Mouse (Mus musculus) limb, embryonic 13.5 days (tissue): ENCODE data around the gene Car3. TPM values are rescaled to one million over a fixed set of nuclear protein-coding genes. Genes with fewer than 3 reads are reported as not detected.

Experiments used
- ATAC-seq: fragments of 200-750 bp; cut with Nextera tagmentation; 2 replicates; pipeline ENCODE4 v1.8.0; 2017; ENCODE audit warnings: low read depth, moderate number of reproducible peaks, moderate TSS enrichment; ENCODE audit not compliant: low FRiP score
- H3K27ac ChIP-seq: fragments of 300-500 bp; sonication (generic); 2 replicates; pipeline ENCODE4 v1.5.1; 2015; ENCODE audit warnings: inconsistent platforms, mild to moderate bottlenecking, moderate library complexity
- H3K27me3 ChIP-seq: fragments of 300-500 bp; sonication (generic); 2 replicates; pipeline ENCODE4 v1.6.1; 2015; ENCODE audit warnings: mild to moderate bottlenecking, inconsistent platforms
- H3K36me3 ChIP-seq: fragments of 300-500 bp; sonication (generic); 2 replicates; pipeline ENCODE4 v1.6.1; 2015; ENCODE audit warnings: inconsistent platforms, mild to moderate bottlenecking, moderate library complexity
- H3K4me1 ChIP-seq: fragments of 300-500 bp; sonication (generic); 2 replicates; pipeline ENCODE4 v1.6.1; 2015; ENCODE audit warnings: inconsistent platforms
- H3K4me2 ChIP-seq: fragments of 300-500 bp; sonication (generic); replicated peaks from 2 replicates; pipeline ENCODE4 v1.6.1; 2015; ENCODE audit warnings: inconsistent platforms, mild to moderate bottlenecking, moderate library complexity
- H3K4me3 ChIP-seq: fragments of 300-500 bp; sonication (generic); 2 replicates; pipeline ENCODE4 v1.5.1; 2015; ENCODE audit warnings: moderate library complexity, mild to moderate bottlenecking, inconsistent platforms
- H3K9ac ChIP-seq: fragments of 300-500 bp; sonication (generic); 2 replicates; pipeline ENCODE4 v1.6.1; 2015; ENCODE audit warnings: mild to moderate bottlenecking, inconsistent platforms
- H3K9me3 ChIP-seq: fragments of 300-500 bp; sonication (generic); 2 replicates; pipeline ENCODE4 v1.6.1; 2016; ENCODE audit warnings: inconsistent platforms
- WGBS: fragments of 180-500 bp; shearing (Covaris S2); methylation state at CpG from one replicate; pipeline ENCODE4 v1.1.7; 2015; 5-methylcytosine and 5-hydroxymethylcytosine counted together
- polyA plus RNA-seq: library from polyadenylated mRNA; unstranded; fragments of >200 nt; fragmentation: Nextera tagmentation; extraction: Ambion mirVana; gene quantifications from 2 replicates; pipeline ENCODE4 v1.2.1, GENCODE M21; 2015

Gene Car3
- polyA plus RNA-seq, 1 experiment from 2014 or later, result 6.7 TPM

DNA sequence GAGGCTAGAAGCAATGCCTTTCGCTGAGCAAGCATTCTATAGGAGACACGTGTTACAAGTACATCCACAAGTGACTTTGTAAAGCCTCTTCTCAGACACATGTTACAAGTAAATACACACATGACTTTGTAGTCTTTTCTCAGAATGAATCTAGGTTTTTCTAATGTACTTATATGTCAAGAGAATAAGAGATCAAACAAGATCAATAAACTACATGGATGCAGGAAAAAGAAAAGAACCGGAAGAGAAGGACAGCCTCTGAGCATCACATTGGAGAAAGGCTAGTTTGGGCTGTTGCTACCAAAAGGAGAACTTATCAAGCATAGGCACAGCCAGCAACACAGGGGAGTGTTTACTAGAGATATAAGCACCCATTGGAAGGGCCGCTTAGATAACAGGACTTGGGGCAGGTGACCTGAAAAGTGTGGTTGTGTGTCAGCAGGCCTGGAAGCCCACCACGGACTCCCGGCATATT, 15.5 kb downstream of the Car3 start:
- Histone ChIP-seq H3K4me1 (no peaks in the 10 kb centered on the region), H3K27ac (no peak overlapping the region), H3K9me3 (no peaks in the 10 kb centered on the region), H3K9ac (no peak overlapping the region), H3K27me3 (no peaks in the 10 kb centered on the region; the same call in 1 of the 2 replicates), H3K36me3 (no peaks in the 10 kb centered on the region), H3K4me3 (no peak overlapping the region), H3K4me2 (no peak overlapping the region)
- ATAC-seq, result no peak
- 85% methylated on average over 6 of the region's 6 CpGs for WGBS

DNA sequence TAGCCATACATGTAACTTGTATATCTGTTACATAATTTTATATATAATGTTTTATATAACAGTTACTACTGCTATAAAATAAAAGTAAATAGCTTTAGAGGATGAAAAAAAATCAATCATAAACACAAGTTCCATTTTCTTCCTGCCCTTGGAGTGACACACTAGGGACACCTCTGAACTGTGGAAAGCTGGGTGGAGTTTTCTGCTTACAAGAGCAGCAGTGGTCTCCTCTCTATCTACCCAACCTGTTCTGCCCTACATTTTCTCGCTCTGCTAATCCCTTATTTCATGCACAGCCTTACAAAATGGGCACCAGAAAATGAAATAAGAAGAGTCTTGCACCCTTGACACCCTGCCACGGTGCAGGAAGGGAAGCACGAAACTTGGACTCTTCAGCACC, 16.0 kb downstream of the Car3 start:
- no peaks in the 10 kb centered on the region for H3K27me3 ChIP-seq
- no peak for ATAC-seq

GRCm38 (mm10) chr3:14880277-14880676, 17.0 kb downstream of the Car3 start:
- no peak for ATAC-seq
- H3K4me1 ChIP-seq, result no peaks in the 10 kb centered on the region
- 48% methylated on average over 2 of the region's 2 CpGs for WGBS

More for the DNA sequence above, 16.0 kb downstream of the Car3 start:
- Histone ChIP-seq H3K9ac (no peak overlapping the region), H3K9me3 (no peaks in the 10 kb centered on the region), H3K4me1 (no peaks in the 10 kb centered on the region), H3K4me2 (no peak overlapping the region), H3K36me3 (no peaks in the 10 kb centered on the region), H3K4me3 (no peak overlapping the region), H3K27ac (no peak overlapping the region)
- WGBS, result 84% methylated on average over 3 of the region's 3 CpGs

DNA sequence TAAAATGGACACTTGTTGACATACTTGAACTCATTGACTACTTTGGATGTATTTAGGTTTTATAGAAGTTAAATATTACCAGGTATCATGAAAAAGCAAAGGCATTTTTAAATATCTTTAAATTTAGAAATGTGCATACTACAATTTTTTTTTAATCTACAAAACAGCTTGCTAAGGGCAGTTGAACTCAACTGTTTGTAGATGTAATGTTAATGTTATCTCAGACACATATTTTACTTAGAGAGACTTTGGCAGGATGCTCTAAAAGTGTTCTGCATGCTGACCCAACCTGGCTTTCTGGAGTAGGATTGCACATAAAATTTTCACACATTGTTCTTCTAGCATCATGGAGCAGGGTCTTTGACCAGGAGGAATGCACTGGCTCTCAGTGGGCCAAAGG, 18.7 kb downstream of the Car3 start:
- no peak for ATAC-seq
- Histone ChIP-seq H3K4me2 (no peak overlapping the region), H3K27ac (no peak overlapping the region), H3K4me1 (peaks cover 3% of the 10 kb centered on the region; the same call in 1 of the 2 replicates), H3K27me3 (peaks cover 14% of the 10 kb centered on the region), H3K36me3 (no peaks in the 10 kb centered on the region), H3K9ac (no peak overlapping the region), H3K4me3 (no peak overlapping the region), H3K9me3 (no peaks in the 10 kb centered on the region)

More at GRCm38 (mm10) chr3:14880277-14880676, 17.0 kb downstream of the Car3 start:
- H3K36me3 ChIP-seq, result no peaks in the 10 kb centered on the region
- H3K4me3 ChIP-seq, result no peak overlapping the region
- H3K27me3 ChIP-seq, result peaks cover 5% of the 10 kb centered on the region
- H3K27ac ChIP-seq, result no peak overlapping the region
- no peak overlapping the region for H3K4me2 ChIP-seq
- no peak overlapping the region for H3K9ac ChIP-seq
- H3K9me3 ChIP-seq, result no peaks in the 10 kb centered on the region

- Histone ChIP-seq H3K36me3 (no peaks in the 10 kb centered on the region), H3K9ac (no peak overlapping the region), H3K9me3 (no peaks in the 10 kb centered on the region), H3K4me2 (no peak overlapping the region), H3K27ac (no peak overlapping the region), H3K4me3 (no peak overlapping the region), H3K4me1 (peaks cover 5% of the 10 kb centered on the region; the same call in 1 of the 2 replicates), H3K27me3 (peaks cover 21% of the 10 kb centered on the region)
- no peak for ATAC-seq
- WGBS, result 67% methylated on average over 3 of the region's 3 CpGs
Measured at GRCm38 (mm10) chr3:14882756-14883155, 19.4 kb downstream of the Car3 start.

- Histone ChIP-seq H3K27me3 (peaks cover 26% of the 10 kb centered on the region), H3K36me3 (no peaks in the 10 kb centered on the region), H3K9me3 (no peaks in the 10 kb centered on the region), H3K4me2 (no peak overlapping the region), H3K9ac (no peak overlapping the region), H3K4me3 (no peak overlapping the region), H3K27ac (no peak overlapping the region), H3K4me1 (peaks cover 5% of the 10 kb centered on the region; the same call in 1 of the 2 replicates)
- no peak for ATAC-seq
Measured at GRCm38 (mm10) chr3:14884826-14885225, 21.5 kb downstream of the Car3 start.

GRCm38 (mm10) chr3:14886102-14887098, 23.1 kb downstream of the Car3 start, which contains the start of gene Car2:
Gene Car2, plus strand, starts transcription at chr3:14886273.
- Histone ChIP-seq H3K27me3 (peaks cover 26% of the 10 kb centered on the region), H3K9ac (peak within 1 kb of the TSS; percentile 73), H3K27ac (no peak within 1 kb of the TSS), H3K4me3 (peak within 1 kb of the TSS; percentile 71), H3K4me1 (peaks cover 5% of the 10 kb centered on the region; the same call in 1 of the 2 replicates), H3K36me3 (no peaks in the 10 kb centered on the region), H3K4me2 (peak within 1 kb of the TSS; percentile 94), H3K9me3 (no peaks in the 10 kb centered on the region)
- ATAC-seq, result peak; percentile 84
- under 1% methylated on average over 93 of the region's 95 CpGs for WGBS

GRCm38 (mm10) chr3:14887134-14887666, 23.9 kb downstream of the Car3 start:
- Histone ChIP-seq H3K27ac (no peak overlapping the region), H3K27me3 (peaks cover 26% of the 10 kb centered on the region), H3K4me1 (peaks cover 5% of the 10 kb centered on the region; the same call in 1 of the 2 replicates), H3K36me3 (no peaks in the 10 kb centered on the region), H3K4me3 (peak overlapping the region; percentile 71), H3K9me3 (no peaks in the 10 kb centered on the region), H3K9ac (peak overlapping the region; percentile 73; the same call in 1 of the 2 replicates), H3K4me2 (peak overlapping the region; percentile 94)
- 37% methylated on average over 11 of the region's 11 CpGs for WGBS
- no peak for ATAC-seq

DNA sequence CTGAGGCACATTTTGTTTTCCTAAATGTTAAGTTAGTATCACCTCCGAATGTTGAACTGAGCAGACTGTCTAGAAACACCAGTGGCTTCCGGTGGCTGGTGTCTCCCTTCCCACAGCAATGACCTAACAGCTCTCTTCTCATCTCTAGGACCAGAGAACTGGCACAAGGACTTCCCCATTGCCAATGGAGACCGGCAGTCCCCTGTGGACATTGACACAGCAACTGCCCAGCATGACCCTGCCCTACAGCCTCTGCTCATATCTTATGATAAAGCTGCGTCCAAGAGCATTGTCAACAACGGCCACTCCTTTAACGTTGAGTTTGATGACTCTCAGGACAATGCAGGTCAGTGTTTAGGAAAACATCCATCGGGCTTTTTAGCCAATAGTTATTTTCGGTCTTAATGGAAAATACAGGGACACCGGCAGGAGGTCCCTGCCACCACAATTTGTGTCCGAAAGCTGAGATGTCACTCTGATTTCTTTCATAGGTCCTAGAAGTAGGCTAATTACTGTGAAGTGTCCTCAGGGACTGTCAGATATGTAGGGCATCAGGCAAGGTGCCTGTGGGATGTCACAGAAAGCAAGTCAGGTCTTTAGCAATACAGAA, 24.5 kb downstream of the Car3 start:
- H3K9ac ChIP-seq, result no peak overlapping the region
- H3K4me2 ChIP-seq, result no peak overlapping the region
- H3K4me1 ChIP-seq, result peaks cover 5% of the 10 kb centered on the region; the same call in 1 of the 2 replicates
- peak overlapping the region; percentile 0; the same call in 1 of the 2 replicates for H3K4me3 ChIP-seq
- ATAC-seq, result no peak
- H3K27me3 ChIP-seq, result peaks cover 26% of the 10 kb centered on the region
- no peaks in the 10 kb centered on the region for H3K36me3 ChIP-seq
- 81% methylated on average over 10 of the region's 10 CpGs for WGBS
- no peak overlapping the region for H3K27ac ChIP-seq
- H3K9me3 ChIP-seq, result no peaks in the 10 kb centered on the region

DNA sequence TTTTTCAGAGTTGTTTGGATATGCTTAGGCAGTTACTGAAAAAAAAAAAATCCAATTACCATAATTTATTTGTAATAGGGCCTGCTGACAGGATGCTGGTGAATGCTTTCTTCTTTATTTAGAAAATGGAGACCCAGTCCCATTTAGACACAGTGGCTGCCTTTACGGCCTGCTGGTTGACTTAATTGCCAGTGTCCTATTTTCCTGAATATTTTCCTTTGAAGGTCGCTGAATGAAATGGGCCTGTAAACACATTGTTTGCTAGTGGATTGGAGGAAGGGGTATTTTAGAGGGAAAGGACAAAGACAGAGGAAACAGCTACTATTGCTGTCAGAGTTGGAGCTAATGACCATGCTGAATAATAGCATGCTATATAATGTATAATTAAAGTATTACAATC, 25.2 kb downstream of the Car3 start:
- WGBS, result 45% methylated on average over 2 of the region's 2 CpGs
- no peak for ATAC-seq
- Histone ChIP-seq H3K27ac (no peak overlapping the region), H3K4me2 (no peak overlapping the region), H3K36me3 (no peaks in the 10 kb centered on the region), H3K27me3 (peaks cover 26% of the 10 kb centered on the region), H3K4me3 (no peak overlapping the region), H3K9me3 (no peaks in the 10 kb centered on the region), H3K9ac (no peak overlapping the region), H3K4me1 (peaks cover 5% of the 10 kb centered on the region; the same call in 1 of the 2 replicates)

GRCm38 (mm10) chr3:14889085-14889484, 25.8 kb downstream of the Car3 start:
- 61% methylated on average over 2 of the region's 2 CpGs for WGBS
- no peaks in the 10 kb centered on the region for H3K36me3 ChIP-seq
- no peaks in the 10 kb centered on the region for H3K9me3 ChIP-seq
- no peak overlapping the region for H3K9ac ChIP-seq
- no peak overlapping the region for H3K27ac ChIP-seq
- ATAC-seq, result no peak
- H3K4me3 ChIP-seq, result no peak overlapping the region
- peaks cover 5% of the 10 kb centered on the region; the same call in 1 of the 2 replicates for H3K4me1 ChIP-seq
- no peak overlapping the region for H3K4me2 ChIP-seq
- H3K27me3 ChIP-seq, result peaks cover 26% of the 10 kb centered on the region
